Mouse (Mus musculus): ENCODE measurements around the gene Slc6a11. TPM values are rescaled to one million over a fixed set of nuclear protein-coding genes. Genes with fewer than 3 reads are reported as not detected.

Slc6a11 gene
- total and polyA plus RNA-seq, 3 experiments = not detected

- H3K27ac ChIP-seq (ENCODE audit: control insufficient read depth, low read depth, low read length) = no peak overlapping the region
- TF ChIP-seq ZC3H11A (IDR thresholded peaks at IDR 0.05; ENCODE audit: low read depth, low read length) (no peak), MAZ (IDR thresholded peaks at IDR 0.05; ENCODE audit: low read depth, low read length) (no peak), POLR2A (IDR thresholded peaks at IDR 0.05; ENCODE audit: control insufficient read depth in 1 of 2, insufficient read depth in 1 of 2, low read depth in 1 of 2, low read length in 2 of 2, poor library complexity in 1 of 2) (no peak), E2F4 (IDR thresholded peaks at IDR 0.05; ENCODE audit: borderline replicate concordance, low read depth, low read length) (no peak), RCOR1 (IDR thresholded peaks at IDR 0.05; ENCODE audit: low read depth, low read length) (no peak), GATA1 (IDR thresholded peaks at IDR 0.05; ENCODE audit: low read depth, low read length) (no peak), NELFE (IDR thresholded peaks at IDR 0.05; ENCODE audit: low read depth, low read length) (no peak), SMC3 (IDR thresholded peaks at IDR 0.05; ENCODE audit: low read depth, low read length) (no peak), ZKSCAN1 (IDR thresholded peaks at IDR 0.05; ENCODE audit: low read depth, low read length) (no peak), MAX (IDR thresholded peaks at IDR 0.05; ENCODE audit: low read length) (no peak), CTCF (IDR thresholded peaks at IDR 0.05 in 2 of 3, conservative IDR thresholded peaks at IDR 0.05 in 1 of 3; ENCODE audit: control insufficient read depth in 1 of 3, insufficient read depth in 1 of 3, low read depth in 2 of 3, low read length in 3 of 3, poor library complexity in 1 of 3, severe bottlenecking in 1 of 3) (no peak), CHD1 (IDR thresholded peaks at IDR 0.05; ENCODE audit: low read depth, low read length) (no peak), ZMIZ1 (IDR thresholded peaks at IDR 0.05; ENCODE audit: low read depth, low read length) (no peak), POLR2AphosphoS2 (IDR thresholded peaks at IDR 0.05; ENCODE audit: low read length) (no peak), RAD21 (IDR thresholded peaks at IDR 0.05; ENCODE audit: low read depth, low read length) (no peak), HCFC1 (IDR thresholded peaks at IDR 0.05; ENCODE audit: low read depth, low read length) (no peak), KAT2A (conservative IDR thresholded peaks at IDR 0.05; ENCODE audit: low read depth, low read length) (no peak), MXI1 (IDR thresholded peaks at IDR 0.05; ENCODE audit: low read depth, low read length) (no peak), ETS1 (IDR thresholded peaks at IDR 0.05; ENCODE audit: low read depth, low read length) (no peak), BHLHE40 (IDR thresholded peaks at IDR 0.05; ENCODE audit: borderline replicate concordance, low read depth, low read length) (no peak)
- no peaks in the 10 kb centered on the region for H3K27me3 ChIP-seq (ENCODE audit: control insufficient read depth in 1 of 2, insufficient read depth in 2 of 2, low read length in 2 of 2)
- H3K4me1 ChIP-seq (ENCODE audit: control insufficient read depth in 1 of 2, insufficient read depth in 2 of 2, low read length in 2 of 2) = no peaks in the 10 kb centered on the region
- no peaks in the 10 kb centered on the region for H3K79me2 ChIP-seq (ENCODE audit: control insufficient read depth, insufficient read depth, low read length, poor library complexity)
- DNase-seq (ENCODE audit: low read depth, low spot score) = no peak
- H3K9ac ChIP-seq (ENCODE audit: control insufficient read depth, low read depth, low read length, poor library complexity, severe bottlenecking) = no peak overlapping the region
- H3K4me3 ChIP-seq (ENCODE audit: control insufficient read depth in 1 of 2, insufficient read depth in 1 of 2, low read depth in 2 of 2, low read length in 2 of 2) = no peak overlapping the region
- no peaks in the 10 kb centered on the region for H3K36me3 ChIP-seq (ENCODE audit: control insufficient read depth in 1 of 2, insufficient read depth in 2 of 2, low read length in 2 of 2)
- no peaks in the 10 kb centered on the region for H3K9me3 ChIP-seq (replicated peaks; ENCODE audit: insufficient read depth, low read length)
These were observed 114.6 kb downstream of the Slc6a11 start for GRCm38 (mm10) chr6:114245665-114246064.

DNA sequence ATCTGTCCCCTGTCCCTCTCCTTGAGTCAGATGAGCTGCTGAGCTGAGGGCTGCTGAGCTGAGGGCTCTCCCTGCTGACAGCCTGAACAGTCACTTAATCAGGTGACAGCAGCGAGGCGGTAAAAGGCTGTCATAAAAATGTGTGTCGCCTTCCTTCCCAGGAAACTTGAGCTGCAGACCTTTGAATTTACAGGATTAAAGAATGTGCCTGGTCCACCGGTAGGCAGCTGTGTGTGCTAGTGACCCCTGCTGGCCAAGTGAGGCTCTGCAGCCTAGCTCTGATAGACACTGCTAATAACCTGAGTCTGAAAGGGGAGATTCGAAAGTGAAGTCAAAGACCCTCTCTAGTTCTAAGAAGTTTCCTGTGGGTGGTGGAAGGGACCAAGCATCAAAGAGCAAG, 119.3 kb downstream of the Slc6a11 start:
- H3K27me3 ChIP-seq (ENCODE audit: control insufficient read depth in 1 of 2, insufficient read depth in 2 of 2, low read length in 2 of 2) = no peaks in the 10 kb centered on the region
- no peak for TF ChIP-seq USF1 (IDR thresholded peaks at IDR 0.05; ENCODE audit: low read depth, low read length)
- peak; percentile 34 for TF ChIP-seq SMC3 (IDR thresholded peaks at IDR 0.05; ENCODE audit: low read depth, low read length)
- TF ChIP-seq MAX (IDR thresholded peaks at IDR 0.05; ENCODE audit: low read length) = no peak
- TF ChIP-seq CTCF (IDR thresholded peaks at IDR 0.05 in 2 of 3, conservative IDR thresholded peaks at IDR 0.05 in 1 of 3; ENCODE audit: control insufficient read depth in 1 of 3, insufficient read depth in 1 of 3, low read depth in 2 of 3, low read length in 3 of 3, poor library complexity in 1 of 3, severe bottlenecking in 1 of 3) = peak; percentile 38 to 62 (median 46)
- TF ChIP-seq RAD21 (IDR thresholded peaks at IDR 0.05; ENCODE audit: low read depth, low read length) = peak; percentile 1
- no peak for TF ChIP-seq POLR2A (IDR thresholded peaks at IDR 0.05; ENCODE audit: control insufficient read depth in 1 of 2, insufficient read depth in 1 of 2, low read depth in 1 of 2, low read length in 2 of 2, poor library complexity in 1 of 2)
- TF ChIP-seq POLR2AphosphoS5 (IDR thresholded peaks at IDR 0.05; ENCODE audit: borderline replicate concordance, low read depth, low read length) = no peak
- no peaks in the 10 kb centered on the region for H3K9me3 ChIP-seq (replicated peaks; ENCODE audit: insufficient read depth, low read length)
- no peaks in the 10 kb centered on the region for H3K79me2 ChIP-seq (ENCODE audit: control insufficient read depth, insufficient read depth, low read length, poor library complexity)
- H3K36me3 ChIP-seq (ENCODE audit: control insufficient read depth in 1 of 2, insufficient read depth in 2 of 2, low read length in 2 of 2) = no peaks in the 10 kb centered on the region
- DNase-seq (ENCODE audit: low read depth, low spot score) = peak; percentile 4
- no peaks in the 10 kb centered on the region for H3K4me1 ChIP-seq (ENCODE audit: control insufficient read depth in 1 of 2, insufficient read depth in 2 of 2, low read length in 2 of 2)
- H3K4me3 ChIP-seq (ENCODE audit: control insufficient read depth in 1 of 2, insufficient read depth in 1 of 2, low read depth in 2 of 2, low read length in 2 of 2) = no peak overlapping the region
- no peak overlapping the region for H3K27ac ChIP-seq (ENCODE audit: control insufficient read depth, low read depth, low read length)
- H3K9ac ChIP-seq (ENCODE audit: control insufficient read depth, low read depth, low read length, poor library complexity, severe bottlenecking) = no peak overlapping the region

Data from MEL (cell line).